Mouse (Mus musculus) retina, postnatal 1 day (tissue): ENCODE data around the gene Lgi1.

Source experiments
- DNase-seq: peaks from one replicate; pipeline ENCODE4 v3.0.0-alpha.2; 2012

Gene Lgi1

DNA sequence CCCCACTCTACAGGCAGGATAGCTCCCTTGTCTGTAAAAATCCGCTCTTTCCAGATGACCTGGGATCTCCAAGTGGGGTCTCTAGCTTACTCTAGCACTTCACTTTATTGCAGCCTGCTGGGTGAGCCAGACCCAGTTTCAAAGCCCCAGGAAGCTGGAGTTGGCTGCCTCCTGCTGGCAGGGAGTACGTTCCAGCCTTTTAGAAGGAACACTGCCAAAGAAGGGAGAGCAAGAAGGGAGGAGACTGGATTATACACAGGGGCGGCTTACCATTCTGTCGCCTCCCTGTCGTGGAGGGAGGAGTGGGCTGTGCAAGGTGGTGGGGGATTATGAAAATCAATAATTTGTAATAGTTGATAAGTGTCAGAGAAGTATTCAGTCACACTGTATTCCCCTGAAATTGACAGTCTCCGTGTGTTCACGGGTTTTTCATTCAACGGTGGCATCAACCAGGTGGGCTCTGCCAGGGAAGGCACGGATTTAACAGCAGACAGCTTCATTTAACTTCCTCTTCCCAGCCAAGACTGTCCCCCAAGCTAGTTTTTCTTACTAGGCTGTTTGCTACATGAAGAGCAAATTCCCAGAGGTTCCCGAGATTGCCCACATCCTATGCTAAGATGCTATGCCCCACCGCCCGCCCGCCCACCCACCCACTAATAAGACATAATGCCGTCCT lies 369 bp upstream of the Lgi1 start:
- peak; percentile 74 for DNase-seq

- DNase-seq: no peak
Measured at GRCm38 (mm10) chr19:38265767-38266166, 1.4 kb downstream of the Lgi1 start.

DNA sequence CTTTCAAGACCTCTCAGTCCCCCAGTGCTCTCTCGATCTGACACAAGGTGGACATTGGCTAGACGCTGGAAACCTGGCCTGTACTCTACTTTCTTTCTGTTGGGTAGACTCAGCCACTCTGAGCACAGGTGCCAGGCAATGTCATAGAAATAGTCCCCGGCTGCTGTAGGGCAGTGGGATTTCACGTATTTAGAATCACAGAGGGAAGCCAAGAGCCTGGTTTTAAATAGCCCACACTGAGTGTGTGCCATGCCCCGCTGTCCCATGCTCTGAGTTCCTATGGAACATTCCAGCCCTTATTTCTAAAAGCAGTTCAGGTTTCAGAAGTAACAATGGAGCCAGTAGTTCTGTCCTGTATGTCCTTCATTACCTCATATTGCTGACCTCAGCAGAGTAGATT lies 3.1 kb downstream of the Lgi1 start:
- no peak for DNase-seq

GRCm38 (mm10) chr19:38271071-38271470 lies 6.7 kb downstream of the Lgi1 start:
- no peak for DNase-seq

GRCm38 (mm10) chr19:38273820-38274219 lies 9.5 kb downstream of the Lgi1 start:
- no peak for DNase-seq

DNA sequence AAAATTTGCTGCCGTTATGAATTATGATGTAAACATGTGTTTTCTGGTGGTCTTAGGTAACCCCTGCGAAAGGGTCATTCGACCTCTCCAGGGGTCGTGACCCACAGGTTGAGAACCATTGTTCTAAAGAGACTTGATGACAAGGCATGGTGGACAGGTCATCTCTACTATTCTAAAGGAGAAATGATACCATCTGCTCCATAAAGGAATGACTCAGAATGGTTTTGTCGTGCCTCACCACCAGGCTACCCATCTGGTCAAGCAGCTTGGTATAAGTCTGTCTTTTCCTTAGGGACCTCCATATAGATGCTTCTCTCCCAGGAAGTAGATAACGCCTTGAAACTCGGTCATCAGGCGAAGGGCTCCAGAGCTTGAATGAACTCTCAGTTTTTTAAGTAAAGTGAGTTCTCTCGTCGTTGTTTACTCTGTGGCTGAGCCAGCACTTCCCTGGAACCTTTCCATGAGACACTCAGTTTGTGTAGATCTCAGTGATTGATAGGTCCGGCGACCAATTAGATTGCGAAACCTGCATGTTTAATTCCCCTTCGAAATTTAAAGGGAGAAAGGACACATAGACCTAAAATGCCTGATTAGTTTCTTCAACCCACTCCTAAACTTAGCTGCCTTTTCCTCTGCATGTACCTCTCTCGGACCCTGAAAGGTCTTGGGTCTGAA lies 10.5 kb downstream of the Lgi1 start:
- no peak for DNase-seq

DNA sequence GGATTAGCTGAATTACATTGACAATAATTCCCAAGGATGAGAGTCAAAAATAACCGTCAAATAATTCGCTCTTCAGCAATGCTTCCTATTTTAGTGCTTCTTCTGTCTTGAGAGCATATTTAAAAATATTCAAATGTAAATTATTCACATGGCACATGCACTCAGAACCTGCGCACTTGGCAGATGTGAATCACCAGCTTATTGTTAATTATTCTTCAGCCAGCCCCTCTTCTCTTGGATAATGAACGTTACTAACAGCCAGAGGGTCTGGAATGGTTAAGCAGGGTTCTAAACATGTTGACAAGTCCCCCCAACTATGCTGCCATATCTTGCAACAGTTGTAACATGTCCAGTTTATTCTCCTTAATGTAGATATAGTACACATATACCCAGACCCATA lies 11.9 kb downstream of the Lgi1 start:
- DNase-seq: no peak

DNA sequence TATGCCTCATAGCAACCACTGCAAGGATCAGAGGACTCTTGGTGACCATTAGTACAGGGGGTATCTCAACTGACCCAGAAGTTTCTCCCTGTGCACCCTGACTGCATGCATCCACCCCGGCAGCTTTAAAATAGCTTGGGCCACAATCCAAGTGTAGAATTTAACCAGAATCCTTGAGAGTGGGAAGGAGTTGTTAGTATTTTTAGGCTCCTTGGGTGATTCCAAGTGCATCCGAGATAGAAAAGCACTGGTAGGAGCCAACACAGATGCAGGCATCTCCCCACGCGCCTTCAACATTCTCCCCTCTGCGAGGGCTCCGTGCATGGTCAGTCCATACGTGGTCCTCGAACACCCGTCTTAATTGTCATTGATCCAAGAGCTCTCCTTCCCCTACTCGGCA lies 15.9 kb downstream of the Lgi1 start:
- no peak for DNase-seq

DNA sequence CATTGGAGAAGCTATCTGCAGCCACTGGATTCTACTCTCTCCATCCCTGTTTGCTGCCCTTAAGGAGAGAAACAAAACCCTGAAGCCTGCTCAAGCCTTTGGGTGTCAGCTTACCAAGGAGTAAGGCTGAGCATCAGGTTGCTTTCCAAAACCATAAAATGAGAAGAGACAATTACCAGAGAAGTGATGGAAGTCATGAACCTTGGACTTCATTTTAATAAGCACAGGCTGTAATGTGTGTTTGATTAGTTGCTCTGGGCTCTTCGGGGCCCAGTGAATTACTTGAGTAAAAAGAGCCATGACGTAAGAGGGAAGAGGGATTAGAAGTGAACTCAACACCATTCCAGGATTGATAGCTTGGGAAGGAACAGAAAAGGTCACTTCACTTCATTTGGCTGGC lies 18.1 kb downstream of the Lgi1 start:
- no peak for DNase-seq

GRCm38 (mm10) chr19:38288556-38288955 lies 24.2 kb downstream of the Lgi1 start:
- no peak for DNase-seq

GRCm38 (mm10) chr19:38291432-38291831 lies 27.1 kb downstream of the Lgi1 start:
- no peak for DNase-seq

- DNase-seq: peak; percentile 54
Measured at GRCm38 (mm10) chr19:38298018-38298626, 33.8 kb downstream of the Lgi1 start.

DNA sequence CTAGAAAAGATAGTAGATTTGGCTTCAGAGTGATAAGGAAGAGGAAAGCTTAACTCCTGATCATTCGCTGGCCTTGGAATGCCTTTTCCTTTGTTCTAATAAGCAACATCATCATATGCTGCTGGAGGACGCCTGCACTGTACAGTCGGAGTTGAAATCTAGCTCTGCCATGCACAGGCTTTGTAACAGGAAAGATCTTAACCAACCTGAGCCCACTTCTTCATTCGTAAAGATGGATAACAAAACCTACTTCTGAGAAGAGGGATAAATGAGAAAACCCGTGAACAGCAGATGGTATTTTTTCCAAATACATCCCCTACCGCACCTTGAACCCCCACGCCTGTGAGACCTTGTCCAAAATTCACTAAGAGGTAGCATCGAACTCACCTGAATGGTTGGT lies 43.8 kb downstream of the Lgi1 start:
- DNase-seq: no peak

DNA sequence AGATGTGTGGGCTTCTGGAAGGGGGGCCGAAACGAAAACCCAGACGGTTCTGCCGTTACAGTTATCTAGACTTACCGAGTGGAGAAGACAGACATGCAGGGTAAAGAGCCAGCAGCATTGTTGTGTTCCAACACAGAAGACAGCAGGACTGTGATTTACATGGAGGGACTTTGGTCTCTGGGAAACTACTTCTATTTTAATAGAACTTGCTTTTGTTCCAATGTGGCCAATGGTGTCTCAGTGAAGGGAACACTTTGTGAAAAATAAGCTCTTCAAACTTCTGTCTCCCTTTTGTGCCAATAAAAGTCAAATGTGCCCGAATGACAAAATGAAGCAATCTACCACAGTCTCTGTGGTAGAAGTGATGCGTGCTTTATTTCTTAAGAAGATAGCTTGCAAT lies 50.8 kb downstream of the Lgi1 start:
- no peak for DNase-seq

DNA sequence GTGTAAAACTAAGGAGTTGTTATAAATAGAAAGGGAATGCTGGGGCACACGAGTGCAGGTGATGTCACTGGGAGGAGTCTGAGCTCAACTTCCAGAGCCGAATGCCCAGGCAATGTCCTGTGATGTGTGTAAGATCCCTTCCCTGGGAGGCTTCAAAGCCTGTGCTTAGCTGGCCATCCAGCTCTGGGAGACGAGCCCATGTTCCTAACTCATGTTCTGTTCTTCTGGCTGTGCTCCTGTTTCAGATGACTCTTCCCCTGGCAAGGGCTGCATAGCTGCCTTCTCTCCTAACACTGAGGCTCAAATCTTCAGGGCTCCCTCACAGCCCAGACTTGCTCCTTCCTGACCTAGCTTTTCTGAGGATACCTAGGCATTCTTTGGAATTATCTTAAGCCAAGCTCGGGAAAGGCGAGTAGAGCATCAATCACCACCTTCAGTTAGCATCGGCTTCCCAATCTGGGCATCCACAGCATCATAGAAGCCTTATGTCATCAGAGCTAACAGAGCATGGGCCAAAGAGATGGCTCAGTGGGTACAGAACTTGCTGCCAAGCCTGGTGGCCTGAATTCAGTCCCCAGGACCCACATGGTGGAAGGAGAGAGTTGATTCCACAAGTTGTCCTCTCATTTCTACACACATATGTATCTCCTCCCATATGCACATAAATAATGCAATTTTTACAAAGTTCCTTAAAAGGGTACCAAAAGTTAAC lies 52.4 kb downstream of the Lgi1 start:
- no peak for DNase-seq

DNA sequence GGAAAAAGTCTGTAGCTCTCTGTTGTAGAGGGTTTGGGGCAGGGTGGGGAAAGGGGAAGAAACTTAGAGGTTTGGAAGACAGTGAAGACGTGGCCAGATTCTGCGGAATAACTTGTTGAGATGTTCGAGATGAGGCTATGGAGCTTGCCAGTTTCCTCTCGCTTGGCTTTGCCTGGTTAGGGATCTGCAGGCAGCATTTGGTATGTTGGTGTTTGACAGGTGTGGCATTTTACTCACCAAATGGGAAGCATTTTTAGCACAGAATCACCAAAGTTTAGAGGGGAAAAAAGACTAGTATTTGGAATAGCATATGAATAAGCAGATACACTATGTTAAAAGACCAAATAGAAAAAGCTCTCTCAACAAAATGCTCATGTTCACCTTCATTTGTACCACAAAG lies 54.0 kb downstream of the Lgi1 start:
- no peak for DNase-seq

- no peak for DNase-seq
Measured at GRCm38 (mm10) chr19:38319168-38319567, 54.8 kb downstream of the Lgi1 start.

GRCm38 (mm10) chr19:38320651-38321188 lies 56.4 kb downstream of the Lgi1 start:
- no peak for DNase-seq

DNA sequence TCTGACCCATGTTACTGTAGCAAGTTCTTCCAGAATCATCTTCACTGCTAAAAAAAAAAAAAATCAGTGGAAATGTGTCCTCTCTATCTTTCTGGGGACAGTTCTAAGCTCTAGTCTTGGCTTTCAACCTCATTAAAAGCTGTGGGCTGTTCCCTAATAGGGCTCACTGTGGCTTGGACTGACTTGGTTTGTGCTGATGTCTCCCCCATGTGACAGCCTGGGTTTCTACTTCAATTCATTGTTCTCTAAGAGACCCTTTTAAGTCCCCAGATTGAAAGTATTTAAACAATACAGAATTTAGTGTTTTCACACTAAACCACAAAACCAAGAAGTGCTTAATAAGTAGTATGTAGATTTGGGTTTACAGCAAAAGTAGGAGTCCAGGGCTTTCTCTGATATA lies 59.4 kb downstream of the Lgi1 start:
- DNase-seq: no peak

GRCm38 (mm10) chr19:38324147-38325028 lies 60.1 kb downstream of the Lgi1 start:
- DNase-seq: peak; percentile 39

DNA sequence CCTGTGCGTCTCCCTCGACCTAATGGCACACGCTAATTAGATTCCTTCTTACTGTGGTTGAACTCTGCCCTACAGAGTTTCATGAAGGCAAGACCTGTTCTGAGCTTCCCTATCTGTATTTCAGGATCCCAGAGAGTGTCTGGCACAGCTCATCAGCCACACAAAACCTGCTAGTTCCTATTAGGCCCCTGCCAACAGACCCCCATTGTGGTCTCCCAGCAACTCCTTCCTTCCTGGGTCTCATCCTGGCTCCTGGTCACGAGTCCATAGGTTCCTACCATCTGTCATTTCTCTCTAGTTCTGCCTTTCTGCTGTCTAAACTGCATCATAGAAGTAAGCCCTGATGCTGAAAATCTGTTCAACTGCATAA lies 60.7 kb downstream of the Lgi1 start:
- no peak for DNase-seq

DNA sequence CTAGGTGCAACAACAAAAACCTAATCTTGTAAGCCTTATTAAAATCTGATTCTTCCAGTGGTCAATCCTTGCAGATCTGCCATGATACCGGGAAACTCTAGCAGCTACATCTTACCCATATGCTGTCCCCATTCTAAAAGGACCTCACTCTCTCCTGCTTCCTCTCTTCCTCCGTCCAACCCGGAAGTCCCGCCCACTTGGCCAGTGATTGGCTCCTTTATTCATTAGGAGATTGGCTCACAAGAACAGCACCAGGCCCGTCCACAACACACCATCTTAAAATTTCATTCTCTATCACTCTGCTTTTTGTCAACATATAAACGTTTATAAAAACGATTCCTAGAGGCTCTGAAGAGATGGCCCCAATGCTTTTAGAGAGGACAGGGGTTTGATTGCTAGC lies 61.5 kb downstream of the Lgi1 start:
- no peak for DNase-seq

GRCm38 (mm10) chr19:38327002-38327401 lies 62.7 kb downstream of the Lgi1 start:
- peak; percentile 79 for DNase-seq
